In the genomic region with DNA sequence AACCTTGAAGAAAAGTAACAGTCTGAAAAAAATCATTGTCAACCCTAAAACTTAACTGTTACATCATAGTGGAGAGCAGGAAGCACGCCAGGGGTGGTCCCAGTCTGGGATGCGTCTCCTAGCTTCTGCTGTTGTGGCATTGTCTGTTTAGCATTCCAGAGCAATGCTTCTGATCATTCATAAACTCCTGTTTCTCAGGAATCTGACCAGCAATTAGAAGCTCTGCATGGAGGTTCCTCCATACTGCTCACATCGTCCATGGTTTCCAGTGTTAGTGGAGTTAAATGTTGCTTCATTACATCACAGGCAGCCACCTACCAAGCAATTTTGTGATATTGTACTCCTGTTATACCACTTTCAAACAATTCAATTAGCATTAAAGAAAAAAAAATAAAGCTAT, we compare ENCODE assay signal across 19 mouse cellular contexts.
DNase-seq lines count a peak whose midpoint lies in the region; ATAC-seq lines count a peak whose summit lies in the region.
"Had no signal": no experiment of that assay in that cellular context is flagged by ENCODE, and none has a peak within 500 bp of the region (broad histone marks: within the 10 kb centered on the region; RNA-seq: fewer than 3 reads in every experiment).

No protein-coding gene starts in this region.

- H3K36me3 ChIP-seq in embryonic facial prominence, embryonic 11.5 days (replicated peaks; ENCODE audit: control insufficient read depth, insufficient read depth, low read depth, low read length), result no peaks in the 10 kb centered on the region
- no peaks in the 10 kb centered on the region for H3K36me3 ChIP-seq in embryonic facial prominence, embryonic 10.5 days (replicated peaks)
- H3K36me3 ChIP-seq in neural tube, embryonic 12.5 days, result no peaks in the 10 kb centered on the region
- H3K36me3 ChIP-seq in midbrain, embryonic 13.5 days, result no peaks in the 10 kb centered on the region
- H3K36me3 ChIP-seq: embryonic facial prominence, embryonic 15.5 days; G1E; limb, embryonic 13.5 days; liver, embryonic 13.5 days had no signal

- H3K27ac ChIP-seq in embryonic facial prominence, embryonic 11.5 days (replicated peaks; ENCODE audit: low read depth, low read length), result no peak overlapping the region
- H3K27ac ChIP-seq in embryonic facial prominence, embryonic 10.5 days (replicated peaks), result no peak overlapping the region
- no peak overlapping the region for H3K27ac ChIP-seq in neural tube, embryonic 12.5 days
- peak overlapping the region; percentile 69 for H3K27ac ChIP-seq in midbrain, embryonic 13.5 days
- H3K27ac ChIP-seq: embryonic facial prominence, embryonic 15.5 days; limb, embryonic 13.5 days; liver, embryonic 13.5 days had no signal

- no peaks in the 10 kb centered on the region for H3K4me1 ChIP-seq in embryonic facial prominence, embryonic 11.5 days (ENCODE audit: control insufficient read depth, insufficient read depth, low read length)
- 0 out of 2 replicates have a peak, but pooled peaks cover 2% of the 10 kb centered on the region for H3K4me1 ChIP-seq in embryonic facial prominence, embryonic 10.5 days
- H3K4me1 ChIP-seq in neural tube, embryonic 12.5 days, result peaks cover 9% of the 10 kb centered on the region
- peaks cover 11% of the 10 kb centered on the region for H3K4me1 ChIP-seq in midbrain, embryonic 13.5 days (replicated peaks)
- H3K4me1 ChIP-seq: embryonic facial prominence, embryonic 15.5 days; limb, embryonic 13.5 days; liver, embryonic 13.5 days had no signal

- 59% methylated on average over 3 of the region's 3 CpGs for WGBS in embryonic facial prominence, embryonic 11.5 days
- WGBS in embryonic facial prominence, embryonic 10.5 days, result 57% methylated on average over 3 of the region's 3 CpGs
- 38% methylated on average over 3 of the region's 3 CpGs for WGBS in neural tube, embryonic 12.5 days
- WGBS in midbrain, embryonic 13.5 days, result 25% methylated on average over 3 of the region's 3 CpGs

- H3K27me3 ChIP-seq in embryonic facial prominence, embryonic 11.5 days (ENCODE audit: control insufficient read depth, insufficient read depth, low read length), result no peaks in the 10 kb centered on the region
- no peaks in the 10 kb centered on the region for H3K27me3 ChIP-seq in embryonic facial prominence, embryonic 10.5 days (replicated peaks; ENCODE audit: low read depth, poor library complexity, severe bottlenecking)
- no peaks in the 10 kb centered on the region for H3K27me3 ChIP-seq in neural tube, embryonic 12.5 days (replicated peaks)
- H3K27me3 ChIP-seq in midbrain, embryonic 13.5 days, result no peaks in the 10 kb centered on the region
- H3K27me3 ChIP-seq: embryonic facial prominence, embryonic 15.5 days; limb, embryonic 13.5 days; liver, embryonic 13.5 days had no signal

- intact Hi-C loops in gastrocnemius, postnatal 36 days (cut with DNase I), result no loop called here

- H3K9me3 ChIP-seq in embryonic facial prominence, embryonic 11.5 days (replicated peaks; ENCODE audit: control insufficient read depth, low read length), result no peaks in the 10 kb centered on the region
- H3K9me3 ChIP-seq in embryonic facial prominence, embryonic 10.5 days, result no peaks in the 10 kb centered on the region
- H3K9me3 ChIP-seq in neural tube, embryonic 12.5 days, result no peaks in the 10 kb centered on the region
- H3K9me3 ChIP-seq in midbrain, embryonic 13.5 days, result no peaks in the 10 kb centered on the region
- H3K9me3 ChIP-seq: embryonic facial prominence, embryonic 15.5 days; G1E; limb, embryonic 13.5 days; liver, embryonic 13.5 days had no signal

- H3K9ac ChIP-seq in embryonic facial prominence, embryonic 11.5 days (replicated peaks; ENCODE audit: low read length), result no peak overlapping the region
- H3K9ac ChIP-seq in neural tube, embryonic 12.5 days, result no peak overlapping the region
- H3K9ac ChIP-seq in midbrain, embryonic 13.5 days (replicated peaks), result no peak overlapping the region
- H3K9ac ChIP-seq: embryonic facial prominence, embryonic 15.5 days; limb, embryonic 13.5 days; liver, embryonic 13.5 days; lung, embryonic 14.5 days had no signal

- H3K4me3 ChIP-seq in embryonic facial prominence, embryonic 11.5 days (ENCODE audit: low read depth, low read length), result no peak overlapping the region
- H3K4me3 ChIP-seq in embryonic facial prominence, embryonic 10.5 days, result no peak overlapping the region
- no peak overlapping the region for H3K4me3 ChIP-seq in neural tube, embryonic 12.5 days
- no peak overlapping the region for H3K4me3 ChIP-seq in midbrain, embryonic 13.5 days (replicated peaks)
- H3K4me3 ChIP-seq: embryonic facial prominence, embryonic 15.5 days; limb, embryonic 13.5 days; liver, embryonic 13.5 days had no signal

- no peak for DNase-seq in embryonic facial prominence, embryonic 11.5 days (ENCODE audit: low spot score)
- DNase-seq in embryonic facial prominence, embryonic 10.5 days (ENCODE audit: low spot score), result no peak
- DNase-seq in neural tube, embryonic 10.5 days (ENCODE audit: extremely low spot score, low spot score), result no peak
- DNase-seq in gastrocnemius, postnatal 36 days, result no peak
- DNase-seq in adrenal gland, adult 2 months, result no peak
- DNase-seq: adrenal gland, postnatal 25 days; cerebellum, adult 18-20 months; kidney, adult 2 months; kidney, postnatal 10 days; liver, embryonic 13.5 days; lung, embryonic 14.5 days; lung, postnatal 36 days; right cerebral cortex, adult 18-20 months; thymus, postnatal 25 days had no signal

- ATAC-seq in embryonic facial prominence, embryonic 11.5 days (replicated peaks; ENCODE audit: insufficient number of reproducible peaks, low FRiP score, low TSS enrichment, low read depth), result 0 out of 2 replicates have a peak, but pooled peaks have one; percentile 23
- peak; percentile 60; the same call in 1 of the 2 replicates for ATAC-seq in neural tube, embryonic 12.5 days (ENCODE audit: low FRiP score, low read depth)
- ATAC-seq in midbrain, embryonic 13.5 days, result peak; percentile 63; the same call in 1 of the 2 replicates

- no peak overlapping the region for H3K4me2 ChIP-seq in embryonic facial prominence, embryonic 11.5 days (ENCODE audit: low read depth, low read length)
- H3K4me2 ChIP-seq in neural tube, embryonic 12.5 days (replicated peaks), result no peak overlapping the region
- H3K4me2 ChIP-seq in midbrain, embryonic 13.5 days (replicated peaks), result no peak overlapping the region
- H3K4me2 ChIP-seq: embryonic facial prominence, embryonic 15.5 days; limb, embryonic 13.5 days; liver, embryonic 13.5 days; lung, embryonic 14.5 days had no signal
